Mouse (Mus musculus): ENCODE measurements around the gene Agbl4.
"Not testable (repeated sequence)": the region's sequence is repeated elsewhere in the genome, so short reads cannot be mapped to it uniquely, and the experiment has no call there.

Agbl4 gene

GRCm38 (mm10) chr4:110921013-110921412 is 523.6 kb downstream of the Agbl4 start:
- DNase-seq: no peak

- DNase-seq: no peak
Measured at GRCm38 (mm10) chr4:111001641-111002040, 604.2 kb downstream of the Agbl4 start.

- DNase-seq: no peak
Measured at GRCm38 (mm10) chr4:111004719-111005479, 607.4 kb downstream of the Agbl4 start.

- DNase-seq: no peak
Measured at GRCm38 (mm10) chr4:111019376-111019775, 621.9 kb downstream of the Agbl4 start.

GRCm38 (mm10) chr4:111067330-111067729 is 669.9 kb downstream of the Agbl4 start:
- no peak for DNase-seq

GRCm38 (mm10) chr4:111073738-111074497 is 676.5 kb downstream of the Agbl4 start:
- DNase-seq: no peak

GRCm38 (mm10) chr4:111074701-111075154 is 677.3 kb downstream of the Agbl4 start:
- no peak for DNase-seq

GRCm38 (mm10) chr4:111077810-111078209 is 680.3 kb downstream of the Agbl4 start:
- no peak for DNase-seq

- no peak for DNase-seq
Measured at GRCm38 (mm10) chr4:111085330-111085729, 687.9 kb downstream of the Agbl4 start.

- DNase-seq: no peak
Measured at GRCm38 (mm10) chr4:111136217-111137147, 739.0 kb downstream of the Agbl4 start.

- no peak for DNase-seq
Measured at GRCm38 (mm10) chr4:111147748-111148147, 750.3 kb downstream of the Agbl4 start.

GRCm38 (mm10) chr4:111155859-111156258 is 758.4 kb downstream of the Agbl4 start:
- DNase-seq: no peak

- no peak for DNase-seq
Measured at GRCm38 (mm10) chr4:111181478-111181877, 784.0 kb downstream of the Agbl4 start.

GRCm38 (mm10) chr4:111200100-111200499 is 802.6 kb downstream of the Agbl4 start:
- DNase-seq: peak; percentile 46 to 57

- no peak for DNase-seq
Measured at GRCm38 (mm10) chr4:111215191-111215762, 817.8 kb downstream of the Agbl4 start.

- DNase-seq: not testable (repeated sequence)
Measured at GRCm38 (mm10) chr4:111219030-111219429, 821.6 kb downstream of the Agbl4 start.

- DNase-seq: not testable (repeated sequence)
Measured at GRCm38 (mm10) chr4:111219543-111219942, 822.1 kb downstream of the Agbl4 start.

GRCm38 (mm10) chr4:111233849-111234248 is 836.4 kb downstream of the Agbl4 start:
- no peak for DNase-seq

- DNase-seq: no peak
Measured at GRCm38 (mm10) chr4:111251917-111252316, 854.5 kb downstream of the Agbl4 start.

- DNase-seq: no peak
Measured at GRCm38 (mm10) chr4:111255499-111255898, 858.0 kb downstream of the Agbl4 start.

GRCm38 (mm10) chr4:111256931-111257330 is 859.5 kb downstream of the Agbl4 start:
- no peak for DNase-seq

- DNase-seq: no peak
Measured at GRCm38 (mm10) chr4:111280936-111281335, 883.5 kb downstream of the Agbl4 start.
